Mouse (Mus musculus): ENCODE results near the gene Nanos3.

Nanos3 gene

GRCm38 (mm10) chr8:84130806-84131205 lies 54.2 kb downstream of the Nanos3 start:
- DNase-seq (ENCODE audit: extremely low spot score, low read depth, low spot score), result no peak

- DNase-seq (ENCODE audit: extremely low spot score, low read depth, low spot score), result no peak
Measured at GRCm38 (mm10) chr8:84128277-84128676, 56.7 kb downstream of the Nanos3 start.

GRCm38 (mm10) chr8:84127202-84127901 lies 57.7 kb downstream of the Nanos3 start:
- no peak for DNase-seq (ENCODE audit: extremely low spot score, low read depth, low spot score)

- no peak for DNase-seq (ENCODE audit: extremely low spot score, low read depth, low spot score)
Measured at GRCm38 (mm10) chr8:84126742-84127141, 58.3 kb downstream of the Nanos3 start.

- DNase-seq (ENCODE audit: extremely low spot score, low read depth, low spot score), result no peak
Measured at GRCm38 (mm10) chr8:84125656-84126055, 59.4 kb downstream of the Nanos3 start, which contains the start of gene Podnl1. TSS of gene Podnl1 (plus strand) at chr8:84125989.
